Mouse (Mus musculus) bone marrow, adult 2 months (tissue): ENCODE measurements around the gene Pgd.

Source experiments
- CTCF ChIP-seq: fragments of 200-500 bp; IDR thresholded peaks from 2 replicates; pipeline ENCODE4 v1.5.1; 2011; ENCODE audit warnings: low read length, control low read depth; ENCODE audit not compliant: control insufficient read depth, insufficient read depth
- POLR2A ChIP-seq: fragments of 200-500 bp; IDR thresholded peaks from 2 replicates; pipeline ENCODE4 v1.6.1; 2011; ENCODE audit warnings: low read depth, mild to moderate bottlenecking, control low read depth, low read length, borderline replicate concordance; ENCODE audit not compliant: control insufficient read depth

DNA sequence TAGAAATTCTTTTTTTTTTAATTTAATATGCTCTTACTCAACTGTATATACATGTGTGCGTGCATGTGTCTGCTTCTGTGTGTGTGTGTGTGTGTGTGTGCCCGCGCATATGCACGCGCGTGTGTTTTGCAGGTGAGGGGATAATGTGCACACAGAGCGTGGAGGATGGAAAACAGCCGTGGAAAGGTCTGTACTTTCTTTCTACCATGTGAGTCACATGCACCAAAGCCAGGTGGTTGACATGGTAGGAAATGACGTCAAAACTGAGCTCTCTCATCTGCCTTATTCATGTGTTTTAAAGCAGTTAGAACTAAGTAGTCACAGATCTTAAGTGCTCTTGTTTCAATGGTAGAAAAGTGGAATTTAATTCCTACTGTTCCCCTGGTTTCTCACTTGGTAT is 49.4 kb upstream of the Pgd start:
- TF ChIP-seq POLR2A (no peak), CTCF (no peak)
